Mouse (Mus musculus): ENCODE results near the gene Rps6kb2.
"Not testable (repeated sequence)": the region's sequence is repeated elsewhere in the genome, so short reads cannot be mapped to it uniquely, and the experiment has no call there.

Rps6kb2 gene

GRCm38 (mm10) chr19:4137913-4138312 is 25.2 kb downstream of the Rps6kb2 start:
- DNase-seq: no peak

GRCm38 (mm10) chr19:4136463-4136862 is 26.7 kb downstream of the Rps6kb2 start:
- DNase-seq: no peak

GRCm38 (mm10) chr19:4135963-4136345 is 27.2 kb downstream of the Rps6kb2 start:
- DNase-seq: not testable (repeated sequence)

- DNase-seq: not testable (repeated sequence)
Measured at GRCm38 (mm10) chr19:4135229-4135962, 27.8 kb downstream of the Rps6kb2 start.

GRCm38 (mm10) chr19:4134354-4134753 is 28.8 kb downstream of the Rps6kb2 start:
- DNase-seq: no peak

GRCm38 (mm10) chr19:4131768-4132167 is 31.4 kb downstream of the Rps6kb2 start:
- DNase-seq: no peak

GRCm38 (mm10) chr19:4131075-4131474 is 32.1 kb downstream of the Rps6kb2 start:
- DNase-seq: no peak

DNA sequence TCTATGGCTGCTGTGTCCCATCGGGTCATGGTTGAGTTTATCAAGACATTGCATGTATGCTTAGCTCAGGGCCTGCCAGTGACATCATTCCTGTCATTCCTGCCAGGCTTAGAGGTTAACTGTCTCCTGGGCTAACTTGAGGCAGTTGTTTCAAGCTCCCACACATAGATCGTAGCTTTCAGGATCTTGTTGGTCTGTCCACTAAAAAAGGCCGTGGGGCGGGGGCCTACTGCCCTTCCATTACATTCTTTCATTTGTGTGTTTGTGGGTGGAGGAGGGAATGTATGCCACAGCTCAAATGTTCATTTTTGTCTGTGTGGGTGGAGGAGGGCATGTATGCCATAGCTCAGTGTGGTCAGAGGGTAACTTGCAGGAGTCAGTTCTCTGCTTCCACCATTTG is 33.0 kb downstream of the Rps6kb2 start:
- no peak for DNase-seq

DNA sequence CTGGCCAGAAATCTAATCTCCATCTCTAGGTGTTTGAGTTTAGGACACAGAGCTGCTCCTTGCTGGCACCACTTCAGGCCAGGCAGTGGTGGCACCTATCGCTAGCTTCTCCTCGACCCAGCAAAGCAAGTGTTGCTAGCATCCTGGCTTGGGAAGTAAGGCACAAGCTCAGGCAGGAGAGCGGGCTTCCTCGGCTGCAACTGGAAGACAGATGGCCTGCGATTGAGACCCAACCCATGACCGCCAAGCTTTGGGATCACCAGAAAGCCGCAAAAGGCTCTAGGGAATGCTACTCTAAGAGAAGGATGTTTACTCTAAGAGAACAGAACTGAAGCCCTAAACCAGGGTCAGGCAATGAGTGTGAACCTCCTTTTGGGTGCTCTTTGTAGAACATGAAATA is 33.7 kb downstream of the Rps6kb2 start:
- no peak for DNase-seq

DNA sequence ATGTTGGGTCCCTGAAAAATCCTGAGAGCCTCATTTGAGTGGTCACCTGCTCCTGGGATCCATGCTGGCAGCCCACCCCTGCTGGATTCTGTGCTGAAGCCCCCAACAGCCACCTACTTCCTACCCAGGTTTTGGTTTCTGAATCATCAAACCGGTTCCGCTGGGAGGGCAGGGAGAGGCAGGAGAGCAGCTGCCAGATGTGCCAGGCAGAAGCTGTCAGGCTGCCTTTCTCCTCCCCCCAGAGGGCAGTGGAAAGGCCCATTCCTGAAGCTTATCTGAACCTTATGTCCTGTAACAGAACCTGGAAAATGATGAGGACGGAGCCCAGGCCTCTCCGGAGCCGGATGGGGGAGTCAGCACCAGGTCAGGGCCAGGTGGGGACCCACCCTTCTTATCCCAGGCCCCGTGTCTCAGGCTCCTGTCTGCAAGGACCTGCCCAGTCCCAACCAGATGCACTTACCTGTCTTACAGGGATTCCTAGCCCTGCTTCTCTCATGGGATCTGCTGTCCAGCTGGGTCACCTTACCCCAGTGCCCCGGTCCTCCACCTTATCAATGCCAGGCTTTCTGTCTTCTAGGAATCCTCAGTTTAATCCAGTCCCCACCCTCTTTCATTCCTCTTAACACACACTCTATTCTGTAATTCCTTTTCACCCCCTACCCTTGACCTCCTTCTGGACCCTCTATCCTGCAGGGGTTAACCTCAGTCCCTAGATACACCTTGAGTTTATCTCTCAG is 36.2 kb downstream of the Rps6kb2 start:
- DNase-seq: peak; percentile 60

DNA sequence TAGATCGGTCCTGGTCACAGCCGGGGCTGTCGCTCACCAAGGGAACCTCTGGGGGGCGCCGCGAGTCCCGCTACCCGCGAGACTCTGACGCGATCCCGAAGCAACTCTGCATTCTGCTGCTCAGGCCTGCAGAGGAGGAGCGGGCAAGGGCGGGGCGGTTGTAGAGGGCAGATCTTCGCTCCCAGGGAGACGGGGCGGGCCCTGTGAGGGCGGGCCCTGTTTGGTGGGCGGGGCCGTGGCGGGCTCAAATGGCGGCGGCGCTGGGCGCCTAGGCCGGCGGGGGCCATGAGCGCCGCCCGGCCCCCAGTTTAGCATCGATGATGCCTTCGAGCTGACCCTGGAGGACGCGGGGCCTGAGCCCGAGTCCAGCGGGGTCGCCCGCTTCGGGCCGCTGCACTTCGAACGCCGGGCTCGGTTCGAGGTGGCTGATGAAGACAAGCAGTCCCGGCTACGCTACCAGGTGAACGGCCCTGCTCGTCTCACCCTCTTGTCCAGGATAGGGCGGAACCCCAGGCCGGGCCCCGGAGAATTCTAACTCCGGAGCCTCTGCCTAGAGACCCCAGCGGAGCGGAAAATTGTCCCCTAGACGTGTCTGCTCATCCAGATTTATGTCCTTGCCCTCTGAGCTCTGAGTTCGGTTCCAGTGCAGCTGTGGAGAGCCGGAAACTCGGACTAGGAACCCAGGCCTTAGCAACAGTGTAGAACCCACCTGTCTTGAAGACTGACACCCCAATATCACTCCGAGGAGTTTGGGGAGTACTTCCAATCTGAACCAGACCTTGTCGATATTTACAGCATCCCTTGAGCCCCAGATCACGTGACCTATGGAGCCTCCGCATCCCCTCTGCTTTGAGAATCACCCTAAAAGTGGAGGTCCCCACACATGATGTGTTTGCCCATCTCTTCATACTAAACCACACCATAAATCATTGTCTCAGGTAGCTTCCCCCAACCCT is 37.1 kb downstream of the Rps6kb2 start, which contains the start of gene Aip:
Gene Aip, minus strand, starts transcription at position 118 of the 956 bp plus-strand sequence.
- DNase-seq: peak; percentile 98

- DNase-seq: peak; percentile 71
Measured at GRCm38 (mm10) chr19:4125268-4125667, 37.9 kb downstream of the Rps6kb2 start.

- DNase-seq: no peak
Measured at GRCm38 (mm10) chr19:4124432-4124831, 38.7 kb downstream of the Rps6kb2 start.

DNA sequence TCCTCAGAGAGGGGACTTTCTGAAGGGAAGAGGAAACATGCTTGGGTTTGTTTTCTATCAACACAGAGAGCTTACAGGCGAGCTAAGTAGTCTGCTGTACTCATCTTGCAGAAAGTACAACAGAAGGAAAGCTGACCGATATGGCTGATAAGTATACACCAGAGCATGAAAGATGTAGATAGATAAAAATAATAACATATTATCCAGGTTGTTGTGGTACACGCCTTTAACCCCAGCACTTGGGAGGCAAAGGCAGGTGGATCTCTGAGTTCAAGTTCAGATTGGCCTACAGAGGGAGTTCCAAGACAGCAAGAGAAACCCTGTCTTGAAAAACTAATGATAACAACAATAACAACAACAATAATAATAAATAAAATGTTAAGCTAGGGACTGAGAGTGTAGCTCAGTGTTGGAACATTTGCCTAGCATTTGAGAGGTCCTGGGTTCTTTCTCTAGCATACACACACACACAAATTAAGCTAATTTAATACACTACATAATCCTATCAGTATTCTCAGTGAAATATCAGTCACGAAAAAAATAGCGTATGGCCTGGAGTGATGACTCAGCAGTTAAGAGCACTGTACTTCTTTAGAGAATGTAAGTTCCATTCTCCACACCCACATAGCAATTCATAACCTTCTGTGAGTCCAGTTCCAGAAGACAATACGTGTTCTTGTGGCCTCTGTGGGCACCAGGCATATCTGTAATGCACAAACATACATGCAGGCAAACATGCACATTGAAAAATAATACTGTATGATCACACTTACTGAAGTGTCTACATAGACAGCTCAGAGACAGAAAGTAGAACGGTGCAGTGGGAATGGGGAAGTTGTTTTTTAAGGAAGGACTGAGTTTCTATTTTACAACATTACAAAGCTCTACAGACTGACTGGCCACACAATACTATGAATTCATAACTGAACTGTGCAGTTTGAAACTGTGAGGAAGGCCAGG is 40.5 kb downstream of the Rps6kb2 start:
- DNase-seq: no peak

- not testable (repeated sequence) for DNase-seq
Measured at GRCm38 (mm10) chr19:4121896-4122295, 41.3 kb downstream of the Rps6kb2 start.

DNA sequence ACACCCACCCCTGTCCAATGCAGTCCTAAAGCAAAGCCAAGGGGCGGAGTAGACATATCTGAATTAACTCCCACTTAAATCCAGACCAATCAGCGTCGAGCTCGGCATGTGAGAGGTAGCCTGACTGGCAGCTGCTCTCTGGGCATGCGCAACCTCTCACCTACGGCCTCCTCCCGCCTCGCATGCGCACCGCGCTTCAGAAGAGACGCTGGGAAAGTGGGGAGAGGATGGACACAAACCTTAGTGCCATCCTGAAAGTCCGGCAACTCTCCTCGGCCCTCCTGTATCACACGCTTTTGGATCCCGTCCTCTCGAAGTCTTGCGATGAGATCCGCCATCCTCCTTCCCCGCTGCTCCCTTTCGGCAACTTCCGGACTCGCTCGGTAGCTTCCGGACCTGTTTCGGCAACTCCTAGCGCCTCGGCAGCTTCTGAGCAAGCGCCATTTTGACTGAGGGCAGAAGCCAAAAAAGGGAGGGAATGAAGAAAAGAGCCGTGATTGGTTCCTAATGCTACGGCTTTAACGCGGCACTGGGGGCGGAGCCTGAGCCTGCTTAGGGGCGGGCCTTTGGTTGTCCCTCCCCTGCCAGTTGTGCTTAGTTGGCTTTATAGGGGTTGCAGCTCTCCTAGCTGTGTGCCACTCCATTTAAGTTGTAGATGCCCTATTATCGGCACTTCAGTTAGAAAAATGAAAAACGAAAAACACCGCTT is 41.9 kb downstream of the Rps6kb2 start:
- peak; percentile 99 for DNase-seq

GRCm38 (mm10) chr19:4120496-4120895 is 42.7 kb downstream of the Rps6kb2 start:
- peak; percentile 63 for DNase-seq

GRCm38 (mm10) chr19:4119716-4120487 is 43.3 kb downstream of the Rps6kb2 start:
- no peak for DNase-seq

DNA sequence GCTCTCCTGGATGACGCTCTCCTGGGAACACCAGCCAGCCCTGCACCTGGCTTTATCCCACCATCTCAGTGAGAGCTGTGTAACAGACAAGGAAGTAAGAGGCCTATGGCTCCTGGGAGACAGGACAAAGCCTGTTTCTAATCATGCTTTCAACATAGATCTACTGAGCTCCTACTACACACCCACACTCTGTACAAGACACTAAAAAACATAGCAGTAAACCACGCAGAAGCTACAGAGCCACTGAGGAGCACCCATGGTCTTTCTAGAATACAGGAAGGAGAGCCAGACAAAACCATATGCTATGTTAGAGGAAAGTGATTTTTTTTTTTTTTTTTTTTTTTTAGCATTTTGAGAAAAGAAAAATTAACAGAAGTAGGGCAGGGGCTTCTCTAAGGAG is 44.8 kb downstream of the Rps6kb2 start:
- DNase-seq: no peak

- no peak for DNase-seq
Measured at GRCm38 (mm10) chr19:4117006-4117405, 46.1 kb downstream of the Rps6kb2 start.

Data from cerebellum, adult 9-10 months (tissue).